Mouse (Mus musculus) forebrain, embryonic 10.5 days (tissue): ENCODE measurements around the gene Cdh12. TPM values are rescaled to one million over a fixed set of nuclear protein-coding genes. Genes with fewer than 3 reads are reported as not detected.
"Not testable (repeated sequence)": the region's sequence is repeated elsewhere in the genome, so short reads cannot be mapped to it uniquely, and the experiment has no call there.

Experiments used
- DNase-seq: peaks from one replicate; pipeline ENCODE4 v3.0.0-alpha.2; 2017; ENCODE audit warnings: low spot score; ENCODE audit errors: extremely low spot score
- H3K27ac ChIP-seq: fragments of 300-500 bp; sonication (generic); 2 replicates; pipeline ENCODE4 v1.5.1; 2016; ENCODE audit warnings: mild to moderate bottlenecking
- H3K27me3 ChIP-seq: fragments of 300-500 bp; sonication (generic); 2 replicates; pipeline ENCODE4 v1.6.1; 2016; ENCODE audit warnings: mild to moderate bottlenecking; ENCODE audit not compliant: poor library complexity, severe bottlenecking
- H3K36me3 ChIP-seq: fragments of 300-500 bp; sonication (generic); replicated peaks from 2 replicates; pipeline ENCODE4 v1.6.1; 2016; ENCODE audit warnings: mild to moderate bottlenecking, moderate library complexity
- H3K4me1 ChIP-seq: fragments of 300-500 bp; sonication (generic); 2 replicates; pipeline ENCODE4 v1.6.1; 2016
- H3K4me3 ChIP-seq: fragments of 300-500 bp; sonication (generic); 2 replicates; pipeline ENCODE4 v1.5.1; 2016; ENCODE audit warnings: mild to moderate bottlenecking, moderate library complexity
- H3K9me3 ChIP-seq: fragments of 300-500 bp; sonication (generic); 2 replicates; pipeline ENCODE4 v1.6.1; 2016; ENCODE audit warnings: mild to moderate bottlenecking, moderate library complexity
- WGBS: fragments of 180-500 bp; shearing (Covaris S2); methylation state at CpG from one replicate; pipeline ENCODE4 v1.1.7; 2016; 5-methylcytosine and 5-hydroxymethylcytosine counted together
- polyA plus RNA-seq: library from polyadenylated mRNA; unstranded; fragments of >200 nt; fragmentation: Nextera tagmentation; extraction: Ambion mirVana; gene quantifications from 2 replicates; pipeline ENCODE4 v1.2.1, GENCODE M21; 2016

Gene Cdh12
- polyA plus RNA-seq, 1 experiment from 2014 or later, result 0.24 TPM

DNA sequence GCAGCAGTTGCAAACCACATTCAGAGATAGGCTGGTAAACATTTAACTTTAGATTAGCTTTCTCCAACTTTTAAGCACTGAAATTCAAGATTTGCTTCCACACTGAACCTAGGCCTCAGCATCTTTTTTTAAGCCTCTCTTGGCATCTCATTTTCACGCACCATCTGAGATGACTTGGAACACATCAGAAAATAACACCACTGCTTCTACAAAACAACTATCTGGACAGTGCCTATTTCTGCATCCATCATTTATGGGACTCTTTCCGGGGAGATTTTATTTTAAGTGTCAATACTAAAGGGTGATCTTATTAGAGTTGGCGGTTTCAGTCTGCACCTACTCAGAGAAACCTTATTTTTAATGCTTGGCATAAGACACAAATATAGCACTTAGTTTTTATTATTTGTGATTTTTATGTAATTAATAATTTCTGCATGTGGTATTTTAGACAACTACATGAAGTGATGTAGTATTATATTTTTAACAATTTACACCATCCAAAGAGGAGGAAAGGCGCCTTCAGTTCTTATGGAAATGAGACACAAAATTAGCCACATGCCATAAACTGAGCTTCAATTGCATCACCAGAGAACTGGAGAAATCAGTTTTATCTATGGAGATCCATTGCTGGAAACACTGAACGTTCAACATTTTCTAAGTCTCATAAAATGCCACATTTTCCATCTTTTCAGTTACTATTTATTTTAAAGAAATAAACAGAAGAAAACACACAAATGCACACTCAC is 906.5 kb downstream of the Cdh12 start:
- H3K27me3 ChIP-seq, result no peaks in the 10 kb centered on the region
- no peaks in the 10 kb centered on the region for H3K9me3 ChIP-seq
- 91% methylated on average over 5 of the region's 5 CpGs for WGBS
- H3K36me3 ChIP-seq, result no peaks in the 10 kb centered on the region
- no peak for DNase-seq
- H3K4me1 ChIP-seq, result no peaks in the 10 kb centered on the region
- H3K4me3 ChIP-seq, result no peak overlapping the region
- H3K27ac ChIP-seq, result no peak overlapping the region

DNA sequence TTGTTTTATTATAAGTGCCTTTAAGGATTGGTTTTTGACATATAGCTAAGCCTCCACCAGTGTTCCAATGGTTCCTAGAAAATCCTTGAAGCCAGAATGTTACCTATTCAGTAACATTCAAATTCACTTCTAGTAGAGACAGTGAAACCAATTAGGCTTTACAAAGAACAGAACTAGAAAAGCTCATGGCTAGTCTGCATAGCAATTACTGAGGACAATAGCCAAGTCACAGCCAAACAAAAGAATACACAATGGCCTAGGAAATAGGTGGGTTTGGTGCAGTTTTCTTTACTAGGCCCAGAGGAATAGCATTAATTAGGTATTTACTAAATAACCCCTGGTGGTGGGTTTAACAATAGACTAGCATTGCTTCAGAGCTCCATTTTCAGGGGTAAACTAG is 917.3 kb downstream of the Cdh12 start:
- Histone ChIP-seq H3K27ac (no peak overlapping the region), H3K9me3 (no peaks in the 10 kb centered on the region), H3K36me3 (no peaks in the 10 kb centered on the region), H3K4me3 (no peak overlapping the region), H3K4me1 (peaks cover 6% of the 10 kb centered on the region; the same call in 1 of the 2 replicates), H3K27me3 (no peaks in the 10 kb centered on the region)
- no peak for DNase-seq

DNA sequence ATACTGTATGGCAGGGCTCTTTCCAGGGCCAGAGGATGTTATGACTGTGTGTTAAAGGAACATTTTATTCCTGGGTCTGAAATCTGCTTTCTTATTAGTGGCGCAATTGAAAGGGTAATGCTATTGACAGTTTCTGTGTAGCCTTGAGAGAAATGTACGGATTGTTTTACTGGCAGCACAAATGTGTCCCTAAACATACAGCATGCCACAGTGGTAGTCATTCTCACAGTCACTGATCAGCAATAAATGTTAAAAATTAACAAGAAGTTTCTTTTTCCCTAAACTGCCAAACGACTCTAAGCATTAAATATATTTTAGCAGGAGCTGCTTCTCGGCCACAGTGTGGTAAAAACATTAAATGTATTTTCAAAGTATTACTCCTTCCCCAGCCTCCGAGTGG is 926.4 kb downstream of the Cdh12 start:
- 84% methylated on average over 5 of the region's 5 CpGs for WGBS

DNA sequence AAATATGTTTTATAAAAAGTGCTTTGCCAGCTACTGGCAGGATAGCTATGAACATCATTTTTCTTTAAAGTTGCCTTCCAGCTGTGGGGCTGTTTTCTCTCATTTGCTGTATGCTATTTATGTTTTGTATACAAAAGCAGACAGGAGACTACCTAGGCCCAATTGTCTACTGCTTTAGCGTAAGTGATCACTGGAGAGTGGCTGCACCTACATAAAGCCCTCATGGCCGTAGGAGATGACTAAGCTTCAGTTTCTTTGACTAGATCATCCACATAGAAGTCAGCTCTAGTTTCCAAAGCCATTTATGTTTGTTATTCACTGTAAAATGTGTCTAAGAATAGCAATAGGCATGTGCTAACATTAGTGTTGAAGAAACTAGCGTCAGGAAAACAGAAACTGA is 926.8 kb downstream of the Cdh12 start:
- no peak for DNase-seq
- Histone ChIP-seq H3K27ac (no peak overlapping the region), H3K4me1 (no peaks in the 10 kb centered on the region), H3K36me3 (no peaks in the 10 kb centered on the region), H3K27me3 (no peaks in the 10 kb centered on the region), H3K9me3 (no peaks in the 10 kb centered on the region), H3K4me3 (no peak overlapping the region)
- 87% methylated on average over 3 of the region's 3 CpGs for WGBS

More for the DNA sequence above, 926.4 kb downstream of the Cdh12 start:
- no peak overlapping the region for H3K4me3 ChIP-seq
- H3K9me3 ChIP-seq, result no peaks in the 10 kb centered on the region
- H3K27ac ChIP-seq, result no peak overlapping the region
- H3K27me3 ChIP-seq, result no peaks in the 10 kb centered on the region
- H3K36me3 ChIP-seq, result no peaks in the 10 kb centered on the region
- no peak for DNase-seq
- H3K4me1 ChIP-seq, result no peaks in the 10 kb centered on the region

DNA sequence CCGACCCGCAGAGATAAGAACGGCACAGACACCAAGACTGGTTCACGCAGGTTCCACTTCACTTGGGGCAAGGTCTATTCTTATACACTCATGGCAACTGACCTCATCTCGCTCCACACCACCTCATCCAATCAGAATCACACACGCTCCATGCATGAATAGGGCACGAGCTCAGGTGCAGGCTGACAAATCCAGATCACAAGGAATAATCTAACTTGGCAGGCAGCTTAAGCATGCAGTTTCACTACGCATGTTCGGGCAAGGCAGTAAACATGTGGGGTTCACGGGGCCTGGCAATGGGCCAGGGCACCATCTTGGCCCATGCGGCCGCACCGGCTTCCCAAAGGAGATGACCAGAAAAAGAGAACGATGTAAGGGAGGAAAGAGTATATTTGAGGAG is 942.4 kb downstream of the Cdh12 start:
- not testable (repeated sequence) for H3K27me3 ChIP-seq, H3K9me3 ChIP-seq, H3K27ac ChIP-seq, DNase-seq, H3K36me3 ChIP-seq, H3K4me3 ChIP-seq
- H3K4me1 ChIP-seq, result peaks cover 25% of the 10 kb centered on the region
- WGBS, result 93% methylated on average over 14 of the region's 14 CpGs

DNA sequence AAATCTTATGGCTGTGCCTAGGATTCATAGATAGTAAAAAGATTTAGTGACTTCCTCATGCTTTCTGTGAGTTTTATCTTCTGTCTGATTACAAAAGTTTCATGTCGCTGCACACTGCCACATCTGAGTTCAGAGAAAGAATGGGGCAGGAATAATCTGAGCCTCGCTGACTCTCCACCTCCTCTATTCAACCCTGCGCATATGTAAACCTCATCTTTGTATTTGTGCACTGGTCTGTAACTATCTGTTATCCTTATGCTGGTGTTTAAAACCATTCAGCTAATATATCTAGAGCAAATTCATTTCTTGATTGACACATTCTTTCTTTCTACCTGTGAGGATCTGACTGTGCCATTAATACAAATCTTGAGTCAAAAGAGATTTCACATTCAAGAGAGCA is 944.0 kb downstream of the Cdh12 start:
- no peaks in the 10 kb centered on the region for H3K36me3 ChIP-seq
- no peak overlapping the region for H3K4me3 ChIP-seq
- no peak overlapping the region for H3K27ac ChIP-seq
- peaks cover 6% of the 10 kb centered on the region for H3K27me3 ChIP-seq
- H3K4me1 ChIP-seq, result peaks cover 25% of the 10 kb centered on the region
- WGBS, result 25% methylated on average over 3 of the region's 3 CpGs
- no peaks in the 10 kb centered on the region for H3K9me3 ChIP-seq
- DNase-seq, result no peak

DNA sequence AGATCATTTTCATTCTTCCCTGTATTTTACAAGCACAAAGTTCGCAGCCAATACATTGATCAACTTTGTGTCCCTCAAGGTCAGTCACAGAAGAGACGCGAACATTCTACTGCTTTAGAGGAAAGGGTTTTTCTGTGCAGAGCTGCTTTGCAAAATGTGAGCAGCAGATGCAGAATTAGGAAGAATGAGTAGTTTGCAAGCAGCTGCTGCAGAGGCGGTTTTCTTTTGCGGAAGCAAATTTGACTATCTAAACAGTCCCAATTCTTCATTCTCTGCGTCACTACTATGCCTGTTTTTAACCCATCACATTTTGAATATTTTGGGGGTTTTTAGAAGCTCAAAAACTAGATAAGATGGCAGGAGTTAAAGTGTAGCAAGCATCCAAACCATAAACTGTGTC is 956.1 kb downstream of the Cdh12 start:
- Histone ChIP-seq H3K27me3 (no peaks in the 10 kb centered on the region), H3K27ac (no peak overlapping the region), H3K4me1 (no peaks in the 10 kb centered on the region), H3K9me3 (no peaks in the 10 kb centered on the region), H3K4me3 (no peak overlapping the region), H3K36me3 (no peaks in the 10 kb centered on the region)
- 90% methylated on average over 6 of the region's 6 CpGs for WGBS
- no peak for DNase-seq

DNA sequence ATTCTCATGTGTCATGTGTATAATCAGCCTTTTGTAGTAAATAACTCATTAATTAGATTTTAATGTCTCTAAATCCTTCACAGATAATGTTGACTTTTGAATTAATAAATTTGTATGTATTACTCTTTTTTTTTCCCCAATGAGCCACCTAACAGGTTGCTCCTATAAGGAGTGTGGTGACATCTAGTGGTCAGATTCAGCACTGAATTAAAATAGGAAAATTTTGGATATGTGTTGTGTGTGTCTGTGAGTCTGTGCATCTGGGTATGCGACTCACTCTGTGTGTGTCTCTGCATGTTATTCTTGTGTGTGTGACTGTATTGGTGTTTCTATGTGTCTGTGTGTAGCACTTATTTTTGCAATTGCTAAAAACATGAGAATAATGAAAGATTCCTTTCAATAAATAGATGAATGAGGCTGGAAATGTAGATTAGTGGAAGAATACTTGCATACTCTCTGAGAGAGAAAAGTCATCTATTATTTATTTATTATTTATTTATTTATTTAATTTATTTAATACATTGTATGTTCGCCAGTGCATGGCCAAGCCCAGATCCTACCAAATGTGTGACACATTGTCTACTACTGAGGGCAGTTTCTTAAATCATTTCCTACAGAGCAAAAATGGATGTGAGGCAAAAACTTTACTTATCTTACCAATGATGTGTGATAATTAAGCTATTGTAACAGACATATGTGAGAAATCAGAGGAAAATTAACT is 958.4 kb downstream of the Cdh12 start:
- Histone ChIP-seq H3K27ac (no peak overlapping the region), H3K4me1 (no peaks in the 10 kb centered on the region), H3K4me3 (no peak overlapping the region), H3K9me3 (no peaks in the 10 kb centered on the region), H3K36me3 (no peaks in the 10 kb centered on the region), H3K27me3 (no peaks in the 10 kb centered on the region)
- 78% methylated on average over 2 of the region's 2 CpGs for WGBS
- no peak for DNase-seq

DNA sequence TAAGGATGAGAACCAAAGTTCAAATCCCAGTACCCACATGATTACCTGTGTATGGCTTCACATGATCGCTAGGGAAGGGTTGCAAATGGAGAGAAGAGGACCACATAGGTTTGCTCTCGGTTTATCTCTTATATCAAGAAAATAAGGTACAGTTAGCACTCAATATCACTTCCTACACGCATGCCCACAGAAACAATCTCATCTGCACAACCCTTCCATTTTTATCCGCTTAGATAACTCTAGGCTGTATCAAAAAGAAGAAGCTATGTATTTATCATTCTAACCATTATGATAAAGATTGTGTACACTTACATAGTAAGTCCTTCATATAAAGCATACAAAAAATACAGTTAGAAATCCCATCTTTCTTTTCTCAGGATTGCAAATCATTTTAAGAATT is 988.3 kb downstream of the Cdh12 start:
- no peak overlapping the region for H3K4me3 ChIP-seq
- no peaks in the 10 kb centered on the region for H3K27me3 ChIP-seq
- H3K4me1 ChIP-seq, result no peaks in the 10 kb centered on the region
- H3K27ac ChIP-seq, result no peak overlapping the region
- 93% methylated on average over 4 of the region's 4 CpGs for WGBS
- DNase-seq, result no peak
- H3K9me3 ChIP-seq, result no peaks in the 10 kb centered on the region
- no peaks in the 10 kb centered on the region for H3K36me3 ChIP-seq

DNA sequence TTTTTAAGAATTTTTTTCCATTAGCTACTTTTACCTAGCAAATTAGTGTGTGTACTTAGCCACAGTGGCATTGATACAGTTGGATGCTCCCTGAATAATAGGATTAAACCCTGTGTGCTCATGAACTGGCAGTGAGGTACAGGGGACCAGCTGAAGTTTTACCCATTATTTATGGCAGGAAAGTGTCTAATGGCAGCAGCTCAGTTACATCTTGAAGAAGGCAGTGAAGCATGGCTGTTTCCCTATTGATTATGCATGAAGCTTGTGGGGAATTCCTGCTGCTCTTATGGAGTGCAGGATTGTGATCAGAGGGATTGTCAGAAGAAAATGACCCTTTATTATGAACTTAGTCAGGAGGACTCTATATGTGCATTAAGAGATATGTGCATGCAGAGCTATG is 988.9 kb downstream of the Cdh12 start:
- DNase-seq, result no peak
- H3K36me3 ChIP-seq, result no peaks in the 10 kb centered on the region
- no peak overlapping the region for H3K27ac ChIP-seq
- H3K4me3 ChIP-seq, result no peak overlapping the region
- no peaks in the 10 kb centered on the region for H3K27me3 ChIP-seq
- H3K4me1 ChIP-seq, result no peaks in the 10 kb centered on the region
- H3K9me3 ChIP-seq, result no peaks in the 10 kb centered on the region

DNA sequence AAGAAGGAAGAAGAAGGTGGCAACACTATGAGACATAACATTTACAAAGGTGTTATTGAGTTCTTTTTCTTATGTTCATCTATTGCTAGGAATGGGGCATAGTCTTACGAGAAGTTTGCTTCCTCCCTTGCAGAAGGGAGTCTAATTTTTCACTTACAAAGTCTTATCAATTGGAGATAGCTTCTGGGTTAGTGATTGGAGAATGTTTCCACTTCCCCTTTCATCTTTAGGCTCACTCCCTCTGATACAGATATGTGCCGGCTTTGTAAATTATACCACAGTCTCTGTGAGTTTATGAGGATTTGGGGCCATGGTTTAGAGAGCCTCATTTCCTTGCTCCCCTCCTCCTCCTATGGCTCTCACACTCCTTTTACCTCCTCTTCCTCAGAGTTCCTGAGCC is 1009.0 kb downstream of the Cdh12 start:
- no peaks in the 10 kb centered on the region for H3K27me3 ChIP-seq
- H3K4me3 ChIP-seq, result no peak overlapping the region
- H3K9me3 ChIP-seq, result no peaks in the 10 kb centered on the region
- WGBS, result 82% methylated on average over 2 of the region's 2 CpGs
- H3K36me3 ChIP-seq, result no peaks in the 10 kb centered on the region
- no peaks in the 10 kb centered on the region for H3K4me1 ChIP-seq
- DNase-seq, result no peak
- no peak overlapping the region for H3K27ac ChIP-seq

DNA sequence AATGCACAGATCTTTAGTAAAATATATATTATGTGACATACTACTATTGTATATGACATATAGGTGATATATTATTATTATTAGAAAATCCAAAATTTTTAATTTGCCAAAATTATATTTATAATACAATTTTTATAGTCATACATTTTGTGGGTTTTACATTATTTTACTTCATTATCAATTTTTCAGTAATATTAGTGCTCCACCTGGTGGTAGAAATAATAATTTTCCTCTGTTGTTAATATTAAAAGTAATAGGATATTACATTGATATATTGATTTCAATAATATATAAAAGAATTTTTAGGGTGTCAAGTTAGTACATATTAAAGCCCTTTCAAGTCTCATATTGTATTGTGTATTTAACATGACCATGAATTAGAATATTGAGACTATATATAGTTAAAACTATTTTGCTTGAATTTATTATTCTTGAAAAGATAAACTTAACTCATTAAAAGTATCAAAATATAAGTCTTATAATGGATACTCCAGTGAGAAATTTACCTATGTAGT is 1070.3 kb downstream of the Cdh12 start:
- no peak overlapping the region for H3K27ac ChIP-seq
- DNase-seq, result no peak
- no peaks in the 10 kb centered on the region for H3K4me1 ChIP-seq
- no peak overlapping the region for H3K4me3 ChIP-seq
- no peaks in the 10 kb centered on the region for H3K9me3 ChIP-seq
- no peaks in the 10 kb centered on the region for H3K36me3 ChIP-seq
- H3K27me3 ChIP-seq, result no peaks in the 10 kb centered on the region

DNA sequence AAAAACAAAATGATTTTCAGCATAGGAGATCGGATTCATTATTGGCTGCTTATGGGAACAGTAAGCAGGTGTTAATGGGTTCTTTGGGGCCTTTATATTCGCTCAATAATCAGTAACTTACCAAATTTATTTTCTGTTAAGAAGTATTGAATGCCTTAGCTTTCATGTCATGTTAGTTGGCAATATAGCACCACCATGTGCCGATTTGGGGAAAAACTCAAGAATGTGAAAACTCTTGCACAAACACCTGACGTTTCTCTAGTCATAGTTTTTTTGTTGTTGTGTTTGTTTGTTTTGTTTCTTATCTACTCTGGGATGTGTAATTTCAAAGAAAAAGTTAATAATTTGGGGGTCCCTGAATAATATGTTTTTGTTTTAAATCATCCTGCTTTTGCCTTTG is 1081.7 kb downstream of the Cdh12 start:
- H3K9me3 ChIP-seq, result no peaks in the 10 kb centered on the region
- H3K27me3 ChIP-seq, result no peaks in the 10 kb centered on the region
- DNase-seq, result no peak
- H3K36me3 ChIP-seq, result no peaks in the 10 kb centered on the region
- no peak overlapping the region for H3K4me3 ChIP-seq
- H3K27ac ChIP-seq, result no peak overlapping the region
- WGBS, result 72% methylated on average over 4 of the region's 4 CpGs
- no peaks in the 10 kb centered on the region for H3K4me1 ChIP-seq
